Mouse (Mus musculus) hindbrain, embryonic 16.5 days (tissue): ENCODE results near the gene Myo16. TPM values are rescaled to one million over a fixed set of nuclear protein-coding genes. Genes with fewer than 3 reads are reported as not detected.

Experiments
- ATAC-seq: fragments of 200-750 bp; cut with Nextera tagmentation; 2 replicates; pipeline ENCODE4 v1.8.0; 2017; ENCODE audit warnings: moderate TSS enrichment, moderate library complexity
- H3K27ac ChIP-seq: fragments of 300-500 bp; sonication (generic); 2 replicates; pipeline ENCODE4 v1.5.1; 2014; ENCODE audit warnings: low read depth, mild to moderate bottlenecking, control low read depth, low read length, moderate library complexity
- H3K27me3 ChIP-seq: fragments of 300-500 bp; sonication (generic); replicated peaks from 2 replicates; pipeline ENCODE4 v1.6.1; 2014; ENCODE audit warnings: low read length; ENCODE audit not compliant: control insufficient read depth, insufficient read depth
- H3K36me3 ChIP-seq: fragments of 300-500 bp; sonication (generic); 2 replicates; pipeline ENCODE4 v1.6.1; 2014; ENCODE audit warnings: mild to moderate bottlenecking, low read length, moderate library complexity, mixed read lengths; ENCODE audit not compliant: control insufficient read depth, insufficient read depth
- H3K4me1 ChIP-seq: fragments of 300-500 bp; sonication (generic); 2 replicates; pipeline ENCODE4 v1.6.1; 2014; ENCODE audit warnings: low read depth, low read length; ENCODE audit not compliant: control insufficient read depth, insufficient read depth
- H3K4me2 ChIP-seq: fragments of 300-500 bp; sonication (generic); 2 replicates; pipeline ENCODE4 v1.6.1; 2014; ENCODE audit warnings: mild to moderate bottlenecking, low read length, control low read depth, moderate library complexity
- H3K4me3 ChIP-seq: fragments of 300-500 bp; sonication (generic); 2 replicates; pipeline ENCODE4 v1.5.1; 2014; ENCODE audit warnings: mild to moderate bottlenecking, low read length, control low read depth, moderate library complexity
- H3K9ac ChIP-seq: fragments of 300-500 bp; sonication (generic); 2 replicates; pipeline ENCODE4 v1.6.1; 2014; ENCODE audit warnings: low read depth, mild to moderate bottlenecking, control low read depth, low read length, moderate library complexity
- H3K9me3 ChIP-seq: fragments of 300-500 bp; sonication (generic); 2 replicates; pipeline ENCODE4 v1.6.1; 2014; ENCODE audit warnings: mild to moderate bottlenecking, low read length, moderate library complexity; ENCODE audit not compliant: control insufficient read depth
- WGBS: fragments of 180-500 bp; shearing (Covaris S2); extraction: QIAGEN DNeasy Blood & Tissue Kit; methylation state at CpG from one replicate; pipeline ENCODE4 v1.1.7; 2014; 5-methylcytosine and 5-hydroxymethylcytosine counted together
- polyA plus RNA-seq: library from polyadenylated mRNA; unstranded; fragments of >200 nt; fragmentation: Nextera tagmentation; extraction: Ambion mirVana; gene quantifications from 2 replicates; pipeline ENCODE4 v1.2.1, GENCODE M21; 2015

Myo16 gene
- polyA plus RNA-seq, 1 experiment from 2014 or later, result 6.1 TPM

GRCm38 (mm10) chr8:10538319-10538718, 384.6 kb downstream of the Myo16 start:
- Histone ChIP-seq H3K9me3 (no peaks in the 10 kb centered on the region), H3K9ac (no peak overlapping the region), H3K27ac (no peak overlapping the region), H3K27me3 (no peaks in the 10 kb centered on the region), H3K4me3 (no peak overlapping the region), H3K36me3 (no peaks in the 10 kb centered on the region), H3K4me1 (no peaks in the 10 kb centered on the region; the same call in 1 of the 2 replicates), H3K4me2 (no peak overlapping the region)
- 68% methylated on average over 6 of the region's 6 CpGs for WGBS
- no peak for ATAC-seq

GRCm38 (mm10) chr8:10539665-10540064, 386.0 kb downstream of the Myo16 start:
- no peak overlapping the region for H3K4me2 ChIP-seq
- H3K27me3 ChIP-seq, result no peaks in the 10 kb centered on the region
- WGBS, result 83% methylated on average over 4 of the region's 4 CpGs
- H3K9me3 ChIP-seq, result no peaks in the 10 kb centered on the region
- no peak overlapping the region for H3K27ac ChIP-seq
- H3K4me1 ChIP-seq, result no peaks in the 10 kb centered on the region; the same call in 1 of the 2 replicates
- no peaks in the 10 kb centered on the region for H3K36me3 ChIP-seq
- ATAC-seq, result no peak
- H3K9ac ChIP-seq, result no peak overlapping the region
- H3K4me3 ChIP-seq, result no peak overlapping the region

GRCm38 (mm10) chr8:10545890-10546289, 392.2 kb downstream of the Myo16 start:
- ATAC-seq, result no peak
- H3K27me3 ChIP-seq, result no peaks in the 10 kb centered on the region
- no peaks in the 10 kb centered on the region for H3K4me1 ChIP-seq
- H3K27ac ChIP-seq, result no peak overlapping the region
- H3K9ac ChIP-seq, result no peak overlapping the region
- no peaks in the 10 kb centered on the region for H3K9me3 ChIP-seq
- 90% methylated on average over 3 of the region's 3 CpGs for WGBS
- no peaks in the 10 kb centered on the region for H3K36me3 ChIP-seq
- no peak overlapping the region for H3K4me3 ChIP-seq
- H3K4me2 ChIP-seq, result no peak overlapping the region

GRCm38 (mm10) chr8:10546519-10546918, 392.8 kb downstream of the Myo16 start:
- 94% methylated on average over 8 of the region's 8 CpGs for WGBS
- Histone ChIP-seq H3K9me3 (no peaks in the 10 kb centered on the region), H3K27ac (no peak overlapping the region), H3K4me2 (no peak overlapping the region), H3K36me3 (no peaks in the 10 kb centered on the region), H3K9ac (no peak overlapping the region), H3K4me3 (no peak overlapping the region), H3K4me1 (no peaks in the 10 kb centered on the region), H3K27me3 (no peaks in the 10 kb centered on the region)
- no peak for ATAC-seq

GRCm38 (mm10) chr8:10548003-10548584, 394.4 kb downstream of the Myo16 start:
- no peak overlapping the region for H3K9ac ChIP-seq

GRCm38 (mm10) chr8:10549434-10549833, 395.7 kb downstream of the Myo16 start:
- Histone ChIP-seq H3K4me1 (no peaks in the 10 kb centered on the region), H3K27me3 (no peaks in the 10 kb centered on the region), H3K4me2 (no peak overlapping the region), H3K27ac (no peak overlapping the region), H3K9me3 (no peaks in the 10 kb centered on the region), H3K36me3 (no peaks in the 10 kb centered on the region), H3K9ac (no peak overlapping the region), H3K4me3 (no peak overlapping the region)
- 87% methylated on average over 3 of the region's 3 CpGs for WGBS
- ATAC-seq, result no peak

More at GRCm38 (mm10) chr8:10548003-10548584, 394.4 kb downstream of the Myo16 start:
- H3K27ac ChIP-seq, result no peak overlapping the region
- H3K27me3 ChIP-seq, result no peaks in the 10 kb centered on the region
- H3K36me3 ChIP-seq, result no peaks in the 10 kb centered on the region
- WGBS, result 69% methylated on average over 9 of the region's 9 CpGs
- no peak overlapping the region for H3K4me2 ChIP-seq
- H3K4me1 ChIP-seq, result no peaks in the 10 kb centered on the region
- ATAC-seq, result no peak
- no peak overlapping the region for H3K4me3 ChIP-seq
- no peaks in the 10 kb centered on the region for H3K9me3 ChIP-seq

GRCm38 (mm10) chr8:10557961-10558360, 404.2 kb downstream of the Myo16 start:
- no peak for ATAC-seq

GRCm38 (mm10) chr8:10559479-10559878, 405.8 kb downstream of the Myo16 start:
- WGBS, result 90% methylated on average over 6 of the region's 6 CpGs

More at GRCm38 (mm10) chr8:10557961-10558360, 404.2 kb downstream of the Myo16 start:
- Histone ChIP-seq H3K36me3 (no peaks in the 10 kb centered on the region), H3K27me3 (no peaks in the 10 kb centered on the region), H3K27ac (no peak overlapping the region), H3K9me3 (no peaks in the 10 kb centered on the region), H3K4me1 (no peaks in the 10 kb centered on the region), H3K4me2 (no peak overlapping the region), H3K4me3 (no peak overlapping the region), H3K9ac (no peak overlapping the region)
- 67% methylated on average over 7 of the region's 7 CpGs for WGBS

GRCm38 (mm10) chr8:10561616-10562015, 407.9 kb downstream of the Myo16 start:
- Histone ChIP-seq H3K27ac (no peak overlapping the region), H3K9ac (no peak overlapping the region; the same call in 1 of the 2 replicates), H3K4me3 (no peak overlapping the region), H3K4me1 (no peaks in the 10 kb centered on the region), H3K27me3 (no peaks in the 10 kb centered on the region), H3K9me3 (no peaks in the 10 kb centered on the region), H3K4me2 (no peak overlapping the region), H3K36me3 (no peaks in the 10 kb centered on the region)
- ATAC-seq, result no peak
- 61% methylated on average over 5 of the region's 5 CpGs for WGBS

More at GRCm38 (mm10) chr8:10559479-10559878, 405.8 kb downstream of the Myo16 start:
- Histone ChIP-seq H3K4me2 (no peak overlapping the region), H3K4me3 (no peak overlapping the region), H3K4me1 (no peaks in the 10 kb centered on the region), H3K9ac (no peak overlapping the region), H3K27me3 (no peaks in the 10 kb centered on the region), H3K36me3 (no peaks in the 10 kb centered on the region), H3K9me3 (no peaks in the 10 kb centered on the region), H3K27ac (no peak overlapping the region)
- ATAC-seq, result no peak
